Mouse (Mus musculus) liver, adult 2 months (tissue): ENCODE measurements around the gene Gpsm2. TPM values are rescaled to one million over a fixed set of nuclear protein-coding genes. Genes with fewer than 3 reads are reported as not detected.
A peak's percentile ranks its signal among the peaks of the same experiment; 100 is the strongest.
"Not testable (repeated sequence)": the region's sequence is repeated elsewhere in the genome, so short reads cannot be mapped to it uniquely, and the experiment has no call there.

Experiments used
- DNase-seq: peaks from one replicate; pipeline ENCODE4 v3.0.0-alpha.2; 2011; ENCODE audit warnings: low read depth, low spot score; ENCODE audit errors: extremely low read depth
- H3K27ac ChIP-seq: fragments of 200-500 bp; replicated peaks from 2 replicates; pipeline ENCODE4 v1.5.1; 2012; ENCODE audit warnings: low read depth, mild to moderate bottlenecking, control low read depth, inconsistent platforms, low read length; ENCODE audit not compliant: insufficient read depth
- H3K27me3 ChIP-seq: fragments of 200-500 bp; 2 replicates; pipeline ENCODE4 v1.6.1; 2012; ENCODE audit warnings: mild to moderate bottlenecking, moderate library complexity, low read length, inconsistent platforms; ENCODE audit not compliant: control insufficient read depth, insufficient read depth
- H3K36me3 ChIP-seq: fragments of 200-500 bp; 2 replicates; pipeline ENCODE4 v1.6.1; 2012; ENCODE audit warnings: low read length, inconsistent platforms; ENCODE audit not compliant: control insufficient read depth, insufficient read depth
- H3K4me1 ChIP-seq: fragments of 200-500 bp; 2 replicates; pipeline ENCODE4 v1.6.1; 2011; ENCODE audit warnings: low read length; ENCODE audit not compliant: control insufficient read depth, insufficient read depth
- H3K4me3 ChIP-seq: fragments of 200-500 bp; 2 replicates; pipeline ENCODE4 v1.5.1; 2011; ENCODE audit warnings: low read depth, mild to moderate bottlenecking, control low read depth, low read length, moderate library complexity; ENCODE audit not compliant: insufficient read depth
- H3K79me2 ChIP-seq: fragments of 200-500 bp; 2 replicates; pipeline ENCODE4 v1.6.1; 2012; ENCODE audit warnings: inconsistent platforms, mild to moderate bottlenecking, low read length, moderate library complexity; ENCODE audit not compliant: control insufficient read depth, insufficient read depth
- H3K9ac ChIP-seq: fragments of 200-500 bp; 2 replicates; pipeline ENCODE4 v1.6.1; 2012; ENCODE audit warnings: low read depth, mild to moderate bottlenecking, control low read depth, inconsistent platforms, low read length
- CTCF ChIP-seq: fragments of 200-500 bp; IDR thresholded peaks from 2 replicates; pipeline ENCODE4 v1.5.1; 2011; ENCODE audit warnings: low read depth, low read length, control low read depth
- POLR2A ChIP-seq: fragments of 200-500 bp; IDR thresholded peaks from 2 replicates; pipeline ENCODE4 v1.6.1; 2011; ENCODE audit warnings: low read length, control low read depth; ENCODE audit not compliant: insufficient read depth; ENCODE audit errors: extremely low read depth
- WGBS: fragments of 180-500 bp; shearing (Covaris S2); methylation state at CpG from one replicate; pipeline ENCODE4 v1.1.7; 2018; 5-methylcytosine and 5-hydroxymethylcytosine counted together
- polyA plus RNA-seq: library from polyadenylated mRNA; depleted of rRNA; stranded (reverse); fragments of >200 nt; gene quantifications from 2 replicates; pipeline ENCODE4 v1.2.3, GENCODE M21; 2012
- total RNA-seq: library from RNA; depleted of rRNA; stranded (reverse); fragments of >200 nt; gene quantifications from 2 replicates; pipeline ENCODE4 v1.2.3, GENCODE M21; 2014

Gene Gpsm2
- total and polyA plus RNA-seq, 2 experiments: 2.4 to 10.9 TPM

GRCm38 (mm10) chr3:108653710-108654379 is 68.3 kb downstream of the Gpsm2 start, which contains the start of gene Clcc1:
Gene Clcc1 (plus strand): TSS chr3:108653913.
- peak; percentile 92 for TF ChIP-seq POLR2A
- no peak for TF ChIP-seq CTCF
- peak; percentile 84 for DNase-seq
- Histone ChIP-seq H3K9ac (peak within 1 kb of the TSS; percentile 100), H3K36me3 (no peaks in the 10 kb centered on the region), H3K27me3 (no peaks in the 10 kb centered on the region), H3K79me2 (peaks cover 9% of the 10 kb centered on the region), H3K4me3 (peak within 1 kb of the TSS; percentile 100), H3K4me1 (peaks cover 5% of the 10 kb centered on the region; the same call in 1 of the 2 replicates), H3K27ac (peak within 1 kb of the TSS; percentile 97)
- WGBS: under 1% methylated on average over 57 of the region's 57 CpGs

GRCm38 (mm10) chr3:108652866-108653642 is 69.1 kb downstream of the Gpsm2 start:
- DNase-seq: peak; percentile 53
- WGBS: 11% methylated on average over 9 of the region's 9 CpGs

GRCm38 (mm10) chr3:108647681-108648080 is 74.4 kb downstream of the Gpsm2 start:
- not testable (repeated sequence) for H3K36me3 ChIP-seq, H3K4me3 ChIP-seq, H3K79me2 ChIP-seq, DNase-seq, H3K9ac ChIP-seq, H3K27me3 ChIP-seq, H3K27ac ChIP-seq, H3K4me1 ChIP-seq
- 80% methylated on average over 5 of the region's 5 CpGs for WGBS

More at GRCm38 (mm10) chr3:108652866-108653642, 69.1 kb downstream of the Gpsm2 start:
- peak overlapping the region; percentile 52; the same call in 1 of the 2 replicates for H3K4me3 ChIP-seq
- H3K79me2 ChIP-seq: peaks cover 9% of the 10 kb centered on the region
- H3K36me3 ChIP-seq: no peaks in the 10 kb centered on the region
- no peaks in the 10 kb centered on the region for H3K27me3 ChIP-seq
- H3K4me1 ChIP-seq: peaks cover 5% of the 10 kb centered on the region; the same call in 1 of the 2 replicates
- TF ChIP-seq CTCF: peak; percentile 49
- no peak for TF ChIP-seq POLR2A
- H3K9ac ChIP-seq: no peak overlapping the region
- no peak overlapping the region for H3K27ac ChIP-seq

GRCm38 (mm10) chr3:108646036-108646435 is 76.1 kb downstream of the Gpsm2 start:
- H3K4me3 ChIP-seq: no peak overlapping the region
- H3K27ac ChIP-seq: no peak overlapping the region
- H3K9ac ChIP-seq: no peak overlapping the region
- no peaks in the 10 kb centered on the region for H3K27me3 ChIP-seq
- TF ChIP-seq POLR2A (no peak), CTCF (no peak)
- H3K79me2 ChIP-seq: no peaks in the 10 kb centered on the region
- peaks cover 3% of the 10 kb centered on the region; the same call in 1 of the 2 replicates for H3K4me1 ChIP-seq
- DNase-seq: no peak
- WGBS: 69% methylated on average over 7 of the region's 7 CpGs
- no peaks in the 10 kb centered on the region for H3K36me3 ChIP-seq

GRCm38 (mm10) chr3:108644856-108645255 is 77.3 kb downstream of the Gpsm2 start:
- TF ChIP-seq CTCF: no peak
- no peak for TF ChIP-seq POLR2A
- no peak overlapping the region for H3K27ac ChIP-seq
- no peaks in the 10 kb centered on the region for H3K36me3 ChIP-seq
- peaks cover 7% of the 10 kb centered on the region; the same call in 1 of the 2 replicates for H3K4me1 ChIP-seq
- H3K27me3 ChIP-seq: no peaks in the 10 kb centered on the region
- H3K4me3 ChIP-seq: no peak overlapping the region
- 95% methylated on average over 3 of the region's 3 CpGs for WGBS
- no peak overlapping the region for H3K9ac ChIP-seq
- no peaks in the 10 kb centered on the region for H3K79me2 ChIP-seq
- no peak for DNase-seq
